Mouse (Mus musculus) embryo, embryonic 11.5 days (tissue): ENCODE measurements at regions not wholly inside any gene's neighbourhood (a gene's known extent, or its start where the extent isn't known, plus 50 kb on each side); places are given as distances from the start of the nearest gene placed in this dataset.

Experiments
- DNase-seq: peaks from one replicate; pipeline ENCODE4 v3.0.0-alpha.2; 2012; ENCODE audit warnings: low read depth, low spot score

GRCm38 (mm10) chr4:9005938-9006626 lies 767.2 kb upstream of the Car8 start:
- DNase-seq, result no peak

DNA sequence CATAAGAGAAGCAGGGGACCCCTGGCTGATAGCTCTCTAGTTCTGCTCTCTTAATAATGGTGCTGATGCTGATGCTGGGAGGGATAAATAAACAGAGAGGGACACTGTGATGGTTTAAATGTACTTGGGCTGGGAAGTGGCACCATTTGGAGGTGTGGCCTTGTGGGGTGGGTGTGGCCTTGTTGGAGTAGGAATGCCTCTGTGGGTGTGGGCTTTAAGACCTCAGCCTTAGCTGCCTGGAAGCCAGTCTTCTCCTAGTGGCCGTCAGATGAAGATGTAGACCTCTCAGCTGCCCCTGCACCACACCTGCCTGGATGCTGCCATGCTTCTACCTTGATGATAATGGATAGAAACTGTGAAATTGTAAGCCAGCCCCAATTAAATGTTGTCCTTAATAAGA lies 765.0 kb upstream of the Car8 start:
- DNase-seq, result no peak

DNA sequence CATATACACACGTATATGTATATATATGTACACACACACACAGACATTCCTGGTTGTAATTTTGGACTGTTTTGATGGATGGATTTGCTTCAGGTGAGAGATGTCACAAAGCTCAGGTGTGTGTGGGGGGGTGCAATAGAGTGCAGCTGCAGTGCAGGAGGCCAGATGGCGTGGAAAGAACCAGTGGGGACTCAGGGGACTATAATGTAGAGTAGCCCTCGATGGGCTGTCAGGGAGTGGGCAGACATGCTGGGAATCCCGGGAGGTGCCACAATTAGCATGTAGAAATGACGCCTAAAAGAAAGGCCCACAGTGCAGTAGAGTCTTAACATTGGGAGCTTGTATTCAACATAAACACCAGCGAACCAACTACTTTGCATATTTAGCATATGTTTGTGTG lies 763.5 kb upstream of the Car8 start:
- no peak for DNase-seq

- DNase-seq, result no peak
Observed at GRCm38 (mm10) chr4:8998606-8999005, 759.8 kb upstream of the Car8 start.

DNA sequence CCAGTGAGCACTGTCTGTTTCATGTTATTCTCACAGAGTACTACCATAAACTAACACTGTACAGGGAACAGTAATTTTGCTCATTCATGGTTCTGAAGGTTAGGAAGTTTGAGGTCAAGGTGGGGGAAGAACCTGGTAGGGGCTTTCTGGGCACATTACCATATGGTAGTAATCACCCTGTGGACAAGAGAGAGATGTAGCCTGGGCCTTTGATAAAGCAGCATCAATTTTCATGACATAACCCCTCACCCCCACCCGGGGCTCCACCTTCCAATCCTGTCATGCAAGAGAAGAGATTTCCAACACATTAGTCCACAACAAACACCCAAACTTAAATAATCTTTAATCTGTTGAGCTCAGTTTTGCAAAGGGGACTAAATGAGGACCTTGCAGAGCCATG lies 753.3 kb upstream of the Car8 start:
- no peak for DNase-seq

DNA sequence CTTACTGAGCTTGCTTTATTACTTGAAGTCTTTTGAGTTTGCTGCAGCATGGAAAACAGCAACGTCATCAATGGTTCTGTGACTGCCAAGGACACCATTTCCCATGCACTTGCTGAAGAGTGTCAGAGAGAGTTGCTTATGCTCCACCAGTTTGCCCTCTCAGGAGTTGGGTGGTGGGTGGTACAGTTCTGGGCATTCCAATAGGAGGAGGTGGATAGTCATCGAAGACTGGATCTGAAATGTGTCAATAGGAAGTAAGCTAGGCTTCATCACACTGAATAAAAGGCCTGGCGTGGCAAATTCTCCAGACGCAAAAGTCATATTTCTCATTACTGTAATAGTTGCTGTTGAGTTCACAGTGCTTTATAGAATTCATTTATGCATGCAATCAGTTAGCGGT lies 751.7 kb upstream of the Car8 start:
- no peak for DNase-seq

GRCm38 (mm10) chr4:8989614-8990013 lies 750.8 kb upstream of the Car8 start:
- no peak for DNase-seq

GRCm38 (mm10) chr4:8989110-8989509 lies 750.3 kb upstream of the Car8 start:
- no peak for DNase-seq

DNA sequence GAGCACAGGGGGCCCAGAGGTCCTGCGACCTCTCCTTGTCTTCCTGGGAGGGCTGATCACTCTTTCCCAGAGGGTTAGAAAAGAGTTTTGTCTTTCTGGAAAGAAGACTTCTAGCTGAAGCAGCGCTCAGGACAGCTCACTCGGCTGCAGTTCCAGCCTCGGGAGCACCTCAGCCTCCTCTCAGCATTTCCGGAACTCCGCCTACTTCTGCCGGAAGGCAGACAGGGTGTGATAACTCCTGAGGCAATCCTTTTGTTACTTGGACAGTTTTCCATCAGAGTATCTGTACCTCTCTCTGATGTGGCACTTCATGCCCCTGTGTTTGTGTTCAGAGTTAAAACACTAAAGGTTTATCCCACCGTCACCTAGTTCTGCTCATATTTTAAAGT lies 749.5 kb upstream of the Car8 start:
- no peak for DNase-seq

DNA sequence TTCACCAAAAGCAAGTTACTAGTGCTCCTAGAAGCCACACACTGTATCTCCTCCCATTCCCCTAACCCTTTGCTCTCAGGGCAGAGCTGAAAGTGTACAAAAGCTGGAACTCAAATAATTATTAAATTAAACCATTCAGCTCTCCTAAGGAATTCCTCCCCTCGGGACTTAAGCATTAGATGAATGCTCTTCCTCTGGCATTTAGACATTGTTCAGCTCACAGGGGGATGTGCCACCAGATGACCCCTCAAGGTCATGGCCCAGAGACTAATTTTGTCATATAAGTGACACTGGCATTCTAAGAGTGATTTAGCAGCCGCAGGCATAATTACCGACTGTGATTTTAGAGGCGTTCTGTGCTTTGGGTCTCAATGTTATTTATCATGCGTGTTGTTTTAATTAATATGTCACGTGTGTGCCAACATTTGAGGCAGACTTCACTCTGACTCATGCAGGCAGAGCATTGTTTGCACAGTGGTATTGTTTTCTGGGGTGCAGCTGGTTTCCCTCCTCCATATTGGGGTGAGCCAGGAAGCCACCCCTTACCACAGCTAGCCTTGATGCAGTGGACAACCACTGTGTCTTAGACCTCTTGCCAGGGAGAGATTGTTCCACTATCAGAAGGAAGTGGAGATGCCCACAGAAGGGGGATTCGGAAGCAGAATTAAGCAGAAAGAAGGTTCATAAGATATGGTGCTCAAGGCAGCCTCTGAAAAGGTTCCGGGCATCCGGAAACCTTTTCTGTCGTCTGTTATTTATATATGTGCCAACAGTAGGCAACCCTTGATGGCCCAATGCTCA lies 748.9 kb upstream of the Car8 start:
- DNase-seq, result no peak

- no peak for DNase-seq
Observed at GRCm38 (mm10) chr4:8986394-8987091, 747.7 kb upstream of the Car8 start.

- no peak for DNase-seq
Observed at GRCm38 (mm10) chr4:8984059-8984606, 745.3 kb upstream of the Car8 start.

DNA sequence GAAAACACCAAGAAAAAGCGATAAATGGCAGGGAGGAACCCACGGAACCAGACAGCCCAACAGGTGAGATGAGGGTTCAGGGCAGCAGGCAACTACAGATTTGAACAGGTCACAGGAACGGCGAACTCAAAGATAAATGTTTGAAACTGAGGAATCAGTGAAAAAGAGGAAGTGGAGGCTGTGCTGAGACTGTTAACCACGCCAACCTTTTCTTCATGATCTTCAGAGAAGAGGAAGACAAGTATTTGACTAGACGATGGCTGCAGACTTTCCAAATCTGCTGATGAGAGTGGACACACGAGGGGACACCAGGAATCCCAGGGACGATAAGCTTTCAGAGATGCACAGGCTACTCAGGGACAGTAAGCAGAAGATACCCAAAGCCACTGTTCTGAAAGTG lies 740.1 kb upstream of the Car8 start:
- no peak for DNase-seq

GRCm38 (mm10) chr4:8969951-8970455 lies 731.2 kb upstream of the Car8 start:
- DNase-seq, result no peak

DNA sequence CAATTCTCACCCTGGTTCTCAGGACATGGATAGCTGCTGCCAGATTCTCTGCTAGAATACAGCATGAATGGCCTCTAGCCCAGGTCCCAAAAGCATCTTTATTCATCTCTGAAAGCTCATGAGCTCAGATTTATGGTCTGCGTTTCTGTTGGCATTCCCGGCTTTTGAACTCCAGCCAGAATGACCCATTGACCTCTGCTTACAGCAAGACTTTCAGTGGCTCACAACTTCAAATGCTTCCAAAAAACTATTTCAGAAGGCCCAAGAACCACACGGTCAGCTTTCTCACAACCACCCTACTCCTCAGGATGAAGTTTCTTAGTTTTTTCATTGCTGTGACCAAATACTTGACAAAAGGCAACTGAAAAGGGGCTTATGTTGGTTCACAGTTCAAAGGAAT lies 729.9 kb upstream of the Car8 start:
- DNase-seq, result no peak

DNA sequence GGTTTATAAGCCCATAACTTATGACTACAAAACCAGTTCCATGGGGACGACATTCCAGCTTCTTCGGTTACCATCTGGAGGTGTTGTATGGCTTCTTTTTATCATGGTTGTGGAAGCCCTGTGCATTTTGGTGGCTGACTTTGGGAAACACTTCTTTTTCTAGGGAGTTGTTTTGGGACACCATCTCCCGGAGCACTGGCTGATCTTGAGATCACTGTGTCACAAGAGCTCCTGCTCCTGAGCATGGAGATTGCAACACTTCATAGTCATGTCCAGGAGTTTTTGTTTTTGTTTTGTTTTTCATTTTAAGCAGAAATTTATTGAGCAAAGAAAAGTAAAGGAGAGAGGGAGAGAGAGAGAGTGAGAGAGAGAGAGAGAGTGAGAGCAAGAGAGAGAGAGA lies 729.1 kb upstream of the Car8 start:
- DNase-seq, result no peak

DNA sequence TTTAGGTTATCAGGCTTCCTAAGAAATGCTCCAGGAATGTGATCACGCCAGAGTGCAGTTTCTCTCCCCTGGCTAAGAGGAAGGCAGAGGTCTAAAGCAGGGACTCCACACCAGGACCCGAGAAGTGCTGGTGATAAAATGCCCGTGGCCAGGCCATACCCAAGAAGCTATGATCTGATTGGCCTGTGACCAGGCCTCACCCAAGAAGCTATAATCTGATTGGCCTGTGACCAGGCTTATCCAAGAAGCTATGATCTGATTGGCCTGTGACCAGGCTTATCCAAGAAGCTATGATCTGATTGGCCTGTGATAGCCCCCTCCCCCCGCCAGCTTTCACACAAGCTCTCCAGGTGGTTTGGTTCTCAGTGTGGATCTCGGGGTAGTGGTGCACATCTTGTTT lies 726.7 kb upstream of the Car8 start:
- no peak for DNase-seq

- DNase-seq, result no peak
Observed at GRCm38 (mm10) chr4:8962959-8963572, 724.2 kb upstream of the Car8 start.

- DNase-seq, result no peak
Observed at GRCm38 (mm10) chr4:8961851-8962250, 723.0 kb upstream of the Car8 start.

DNA sequence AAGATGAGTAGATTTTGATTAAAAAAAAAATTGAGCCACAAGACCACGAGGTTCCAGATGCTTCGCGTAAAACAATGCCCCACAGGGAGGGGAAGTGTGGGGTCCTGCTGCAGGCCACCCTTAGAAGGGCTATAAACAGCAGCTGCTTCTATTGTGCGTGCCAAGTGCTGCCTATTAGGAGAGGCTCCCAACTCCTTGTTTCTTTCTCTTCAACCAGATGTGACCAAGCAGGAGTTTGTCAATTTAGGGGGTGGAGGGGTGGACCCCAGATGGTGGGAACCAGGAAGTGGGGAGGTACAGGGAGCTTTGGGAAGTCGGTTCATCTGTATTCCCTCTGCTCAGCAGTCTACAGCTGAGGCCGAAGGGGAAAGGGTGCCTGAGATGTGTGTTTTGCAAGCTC lies 718.9 kb upstream of the Car8 start:
- no peak for DNase-seq

DNA sequence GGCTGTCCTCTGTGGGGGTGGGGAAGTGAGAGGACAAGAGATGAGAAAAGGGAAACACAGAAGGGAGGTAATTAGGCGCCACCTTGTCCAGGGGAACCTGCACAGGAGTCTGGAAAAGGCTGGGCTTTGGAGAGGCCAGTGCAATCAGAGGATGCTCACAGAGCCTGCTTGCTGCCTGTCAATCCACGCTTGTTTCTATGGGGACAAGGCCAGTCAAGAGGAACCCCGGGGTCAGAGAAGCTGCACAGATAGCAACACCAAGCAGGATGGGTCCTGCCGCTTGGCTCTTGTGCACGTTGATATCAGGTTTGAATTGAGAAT lies 718.1 kb upstream of the Car8 start:
- no peak for DNase-seq
